Mouse (Mus musculus) neural tube, embryonic 11.5 days (tissue): Measurements from ENCODE around the gene Kank2. TPM values are rescaled to one million over a fixed set of nuclear protein-coding genes. Genes with fewer than 3 reads are reported as not detected.
A peak's percentile ranks its signal among the peaks of the same experiment; 100 is the strongest.

Experiments
- ATAC-seq: fragments of 200-750 bp; cut with Nextera tagmentation; 2 replicates; pipeline ENCODE4 v1.8.0; 2017; ENCODE audit warnings: moderate number of reproducible peaks, mild to moderate bottlenecking, moderate TSS enrichment, moderate library complexity; ENCODE audit not compliant: insufficient read depth, low FRiP score, low TSS enrichment
- DNase-seq: peaks from one replicate; pipeline ENCODE4 v3.0.0-alpha.2; 2015; ENCODE audit warnings: low spot score
- H3K27ac ChIP-seq: fragments of 300-500 bp; sonication (generic); 2 replicates; pipeline ENCODE4 v1.5.1; 2014; ENCODE audit warnings: low read depth, mild to moderate bottlenecking, low read length
- H3K27me3 ChIP-seq: fragments of 300-500 bp; sonication (generic); 2 replicates; pipeline ENCODE4 v1.6.1; 2014; ENCODE audit warnings: mild to moderate bottlenecking, low read length, mixed read lengths; ENCODE audit not compliant: control insufficient read depth, insufficient read depth
- H3K36me3 ChIP-seq: fragments of 300-500 bp; sonication (generic); 2 replicates; pipeline ENCODE4 v1.6.1; 2014; ENCODE audit warnings: mild to moderate bottlenecking, low read length, moderate library complexity, mixed read lengths; ENCODE audit not compliant: control insufficient read depth, insufficient read depth
- H3K4me1 ChIP-seq: fragments of 300-500 bp; sonication (generic); 2 replicates; pipeline ENCODE4 v1.6.1; 2014; ENCODE audit warnings: low read length, mixed read lengths; ENCODE audit not compliant: control insufficient read depth, insufficient read depth
- H3K4me2 ChIP-seq: fragments of 300-500 bp; sonication (generic); 2 replicates; pipeline ENCODE4 v1.6.1; 2014; ENCODE audit warnings: low read depth, mild to moderate bottlenecking, moderate library complexity
- H3K4me3 ChIP-seq: fragments of 300-500 bp; sonication (generic); 2 replicates; pipeline ENCODE4 v1.5.1; 2014; ENCODE audit warnings: low read depth, low read length
- H3K9ac ChIP-seq: fragments of 300-500 bp; sonication (generic); 2 replicates; pipeline ENCODE4 v1.6.1; 2014; ENCODE audit warnings: mild to moderate bottlenecking, low read length
- H3K9me3 ChIP-seq: fragments of 300-500 bp; sonication (generic); 2 replicates; pipeline ENCODE4 v1.6.1; 2016; ENCODE audit warnings: low read length; ENCODE audit not compliant: control insufficient read depth
- WGBS: fragments of 180-500 bp; shearing (Covaris S2); extraction: QIAGEN DNeasy Blood & Tissue Kit; methylation state at CpG from one replicate; pipeline ENCODE4 v1.1.7; 2014; 5-methylcytosine and 5-hydroxymethylcytosine counted together
- polyA plus RNA-seq: library from polyadenylated mRNA; unstranded; fragments of >200 nt; fragmentation: Nextera tagmentation; extraction: Ambion mirVana; gene quantifications from 2 replicates; pipeline ENCODE4 v1.2.1, GENCODE M21; 2014

Gene Kank2
- polyA plus RNA-seq, 1 experiment from 2014 or later: 3.7 TPM

DNA sequence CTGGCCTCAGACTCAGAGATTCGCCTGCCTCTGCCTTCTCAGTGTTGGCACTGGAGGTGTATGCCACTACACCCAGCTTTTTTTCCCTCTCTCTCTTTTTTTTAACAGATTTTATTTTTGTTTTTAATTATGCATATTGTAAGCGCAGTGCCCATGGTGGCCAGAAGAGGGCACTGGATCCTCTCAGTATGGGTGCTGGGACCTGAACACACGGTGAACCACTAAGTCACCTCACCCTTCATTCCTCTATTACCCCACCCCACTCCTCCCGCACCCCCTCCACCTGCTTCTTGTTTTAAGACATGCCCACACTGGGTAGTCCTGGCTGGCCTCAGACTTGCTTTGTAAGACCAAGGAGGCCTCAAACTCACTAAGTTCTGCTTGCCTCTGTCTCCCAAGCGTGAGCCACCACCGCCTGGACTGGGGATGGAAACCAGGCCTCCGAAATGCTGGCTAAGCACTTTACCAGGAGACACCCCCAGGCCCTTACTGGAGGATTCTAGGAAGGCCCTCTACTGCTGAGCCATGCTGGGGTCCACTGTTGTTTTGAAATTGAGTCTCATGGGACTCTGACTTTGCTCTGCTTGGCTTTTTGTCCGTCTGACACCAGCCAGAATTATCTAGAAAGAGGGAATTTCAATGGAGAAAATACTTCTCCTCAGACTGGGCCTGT is 41.7 kb upstream of the Kank2 start:
- no peaks in the 10 kb centered on the region; the same call in 1 of the 2 replicates for H3K36me3 ChIP-seq
- ATAC-seq (no peak), DNase-seq (peak; percentile 44)
- WGBS: 57% methylated on average over 8 of the region's 8 CpGs
- H3K27me3 ChIP-seq: no peaks in the 10 kb centered on the region
- H3K4me3 ChIP-seq: no peak overlapping the region
- H3K4me1 ChIP-seq: no peaks in the 10 kb centered on the region
- no peaks in the 10 kb centered on the region for H3K9me3 ChIP-seq
- H3K27ac ChIP-seq: no peak overlapping the region
- no peak overlapping the region for H3K4me2 ChIP-seq
- H3K9ac ChIP-seq: no peak overlapping the region

DNA sequence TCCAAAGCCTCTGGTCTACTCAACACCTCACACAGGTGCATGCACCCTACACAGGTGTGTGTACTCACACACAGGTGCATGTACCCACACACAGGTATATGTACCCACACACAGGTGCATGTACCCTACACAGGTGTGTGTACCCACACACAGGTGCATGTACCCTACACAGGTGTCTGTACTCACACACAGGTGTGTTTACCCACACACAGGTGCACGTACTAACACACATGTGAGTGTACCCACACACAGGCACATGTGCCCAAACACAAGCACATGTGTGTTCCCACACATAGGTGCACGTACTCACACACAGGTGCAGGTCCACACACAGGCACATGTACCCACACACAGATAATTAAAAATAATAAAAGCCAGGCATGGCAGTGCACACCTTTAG is 39.1 kb upstream of the Kank2 start:
- no peak for DNase-seq
- no peak overlapping the region for H3K4me3 ChIP-seq
- H3K9me3 ChIP-seq: no peaks in the 10 kb centered on the region
- H3K4me2 ChIP-seq: no peak overlapping the region
- no peak for ATAC-seq
- no peak overlapping the region for H3K27ac ChIP-seq
- H3K27me3 ChIP-seq: no peaks in the 10 kb centered on the region
- no peaks in the 10 kb centered on the region for H3K4me1 ChIP-seq
- 94% methylated on average over 2 of the region's 2 CpGs for whole genome bisulfite sequencing
- H3K9ac ChIP-seq: no peak overlapping the region
- no peaks in the 10 kb centered on the region; the same call in 1 of the 2 replicates for H3K36me3 ChIP-seq

DNA sequence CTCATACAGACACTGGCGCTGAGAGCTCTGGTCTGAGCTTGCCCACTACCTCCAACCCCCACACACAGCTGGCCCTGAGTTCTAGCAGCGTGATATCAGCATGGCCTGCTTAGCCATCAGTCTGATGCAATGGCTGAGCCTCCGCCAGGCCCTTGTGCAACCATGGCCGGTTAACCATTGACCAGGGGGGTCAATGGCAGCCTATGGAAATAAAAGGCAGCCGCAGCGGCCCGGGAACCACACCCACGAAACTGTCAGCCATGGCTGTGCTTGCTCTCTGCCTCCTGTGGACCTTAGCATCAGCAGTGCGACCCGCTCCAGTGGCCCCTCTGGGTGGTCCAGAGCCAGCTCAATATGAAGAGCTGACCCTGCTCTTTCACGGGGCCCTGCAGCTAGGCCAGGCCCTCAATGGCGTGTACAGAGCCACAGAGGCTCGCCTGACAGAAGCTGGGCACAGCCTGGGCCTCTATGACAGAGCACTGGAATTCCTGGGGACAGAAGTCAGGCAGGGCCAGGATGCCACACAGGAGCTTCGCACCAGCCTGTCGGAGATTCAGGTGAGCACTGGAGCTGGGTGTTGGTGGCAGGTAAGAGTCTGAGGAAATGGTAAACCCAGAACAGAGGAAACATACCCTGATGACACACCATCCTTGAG is 36.8 kb upstream of the Kank2 start, which contains the start of gene Angptl8:
Gene Angptl8, plus strand, starts transcription at position 253 of the 655 bp plus-strand sequence.
- no peak within 1 kb of the TSS for H3K9ac ChIP-seq
- no peak for DNase-seq

DNA sequence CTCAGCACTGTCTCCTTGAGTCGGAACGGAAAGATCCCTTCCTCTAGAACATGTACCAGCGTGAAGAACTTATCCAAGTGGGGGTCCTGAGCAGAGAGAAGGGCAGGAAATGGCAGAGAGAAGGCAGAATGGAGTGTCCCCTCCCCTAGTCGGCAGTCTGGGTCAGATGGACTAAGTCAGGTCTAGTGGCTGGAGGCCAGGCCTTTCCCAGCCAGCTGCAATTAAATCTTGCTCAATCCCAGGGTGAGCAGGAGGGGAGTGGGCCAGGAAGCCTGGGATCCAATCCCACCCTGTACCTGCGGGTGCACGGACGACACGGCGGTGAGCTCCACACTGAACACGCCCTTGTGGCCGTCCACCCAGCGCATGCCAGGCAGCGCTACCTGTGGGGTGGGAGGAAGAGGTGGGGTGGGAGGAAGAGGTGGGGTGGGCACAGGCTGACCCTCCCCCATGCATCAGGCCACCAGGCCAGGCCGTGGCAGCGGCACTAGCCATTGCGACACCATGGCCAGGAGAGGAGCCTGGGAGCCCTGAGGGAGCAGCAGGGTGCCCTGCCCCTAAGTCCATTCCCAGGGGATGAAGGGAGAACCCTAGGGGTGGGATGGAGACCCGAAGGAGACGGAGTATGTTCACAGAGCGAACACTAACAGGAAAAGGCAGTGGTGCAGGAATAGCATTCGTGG is 33.2 kb upstream of the Kank2 start:
- H3K27ac ChIP-seq: no peak overlapping the region
- DNase-seq (no peak), ATAC-seq (no peak)
- H3K4me1 ChIP-seq: no peaks in the 10 kb centered on the region
- H3K27me3 ChIP-seq: no peaks in the 10 kb centered on the region
- WGBS: 88% methylated on average over 19 of the region's 20 CpGs
- peaks cover 2% of the 10 kb centered on the region for H3K36me3 ChIP-seq
- no peaks in the 10 kb centered on the region for H3K9me3 ChIP-seq
- no peak overlapping the region for H3K9ac ChIP-seq
- no peak overlapping the region for H3K4me3 ChIP-seq
- no peak overlapping the region for H3K4me2 ChIP-seq

More for the DNA sequence above, 36.8 kb upstream of the Kank2 start, which contains the start of gene Angptl8:
- Histone ChIP-seq H3K4me1 (no peaks in the 10 kb centered on the region), H3K27ac (no peak within 1 kb of the TSS), H3K36me3 (no peaks in the 10 kb centered on the region; the same call in 1 of the 2 replicates), H3K9me3 (no peaks in the 10 kb centered on the region), H3K27me3 (no peaks in the 10 kb centered on the region), H3K4me3 (no peak within 1 kb of the TSS), H3K4me2 (no peak within 1 kb of the TSS)
- 59% methylated on average over 15 of the region's 15 CpGs for WGBS
- no peak for ATAC-seq

DNA sequence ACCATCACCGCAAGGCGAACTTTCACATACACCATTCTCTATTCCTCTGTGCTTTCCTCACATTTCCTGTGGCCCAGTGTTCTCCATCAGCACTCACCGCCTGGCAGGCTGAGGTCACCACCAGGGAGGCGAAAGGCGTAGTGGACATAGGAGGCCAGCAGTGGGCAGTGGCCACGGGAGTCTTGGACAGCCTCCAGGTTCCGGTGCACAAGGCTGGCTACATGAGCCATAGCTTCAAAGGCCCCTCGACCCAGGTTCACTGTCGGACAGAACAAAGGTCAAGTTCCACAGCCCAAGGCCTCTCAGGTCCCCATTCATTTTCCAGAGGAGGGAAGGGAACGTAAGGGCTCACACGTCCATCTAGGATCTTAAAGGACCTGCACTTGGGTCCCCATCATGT is 32.4 kb upstream of the Kank2 start:
- no peak overlapping the region for H3K4me3 ChIP-seq
- H3K27ac ChIP-seq: no peak overlapping the region
- H3K4me2 ChIP-seq: no peak overlapping the region
- H3K9me3 ChIP-seq: no peaks in the 10 kb centered on the region
- DNase-seq: no peak
- ATAC-seq: no peak
- H3K9ac ChIP-seq: no peak overlapping the region
- peaks cover 2% of the 10 kb centered on the region for H3K36me3 ChIP-seq
- H3K27me3 ChIP-seq: no peaks in the 10 kb centered on the region
- 88% methylated on average over 11 of the region's 11 CpGs for WGBS
- H3K4me1 ChIP-seq: no peaks in the 10 kb centered on the region

DNA sequence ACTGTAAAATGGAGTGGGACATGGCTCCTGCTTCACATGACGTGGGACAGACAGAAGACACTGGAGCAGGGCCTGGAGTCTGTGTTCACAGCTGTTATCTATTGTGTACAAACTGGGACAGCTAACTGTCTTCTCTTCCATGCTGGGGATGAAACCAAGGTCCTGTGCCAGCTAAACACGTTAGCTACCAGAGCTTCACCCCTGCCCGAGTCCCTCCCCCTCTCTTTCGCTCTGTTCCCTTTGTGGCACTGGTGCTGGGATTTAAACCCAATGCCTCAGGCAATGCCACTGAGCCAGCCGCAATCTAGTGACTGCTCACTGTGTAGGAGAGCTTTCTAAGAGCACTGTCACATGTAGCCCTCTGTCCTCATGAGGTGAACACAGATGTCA is 31.9 kb upstream of the Kank2 start:
- DNase-seq: no peak
- Histone ChIP-seq H3K9ac (no peak overlapping the region), H3K4me1 (no peaks in the 10 kb centered on the region), H3K9me3 (no peaks in the 10 kb centered on the region), H3K36me3 (peaks cover 2% of the 10 kb centered on the region), H3K27me3 (no peaks in the 10 kb centered on the region), H3K4me2 (no peak overlapping the region), H3K4me3 (no peak overlapping the region), H3K27ac (no peak overlapping the region)
- 84% methylated on average over 5 of the region's 5 CpGs for WGBS
- ATAC-seq: no peak

DNA sequence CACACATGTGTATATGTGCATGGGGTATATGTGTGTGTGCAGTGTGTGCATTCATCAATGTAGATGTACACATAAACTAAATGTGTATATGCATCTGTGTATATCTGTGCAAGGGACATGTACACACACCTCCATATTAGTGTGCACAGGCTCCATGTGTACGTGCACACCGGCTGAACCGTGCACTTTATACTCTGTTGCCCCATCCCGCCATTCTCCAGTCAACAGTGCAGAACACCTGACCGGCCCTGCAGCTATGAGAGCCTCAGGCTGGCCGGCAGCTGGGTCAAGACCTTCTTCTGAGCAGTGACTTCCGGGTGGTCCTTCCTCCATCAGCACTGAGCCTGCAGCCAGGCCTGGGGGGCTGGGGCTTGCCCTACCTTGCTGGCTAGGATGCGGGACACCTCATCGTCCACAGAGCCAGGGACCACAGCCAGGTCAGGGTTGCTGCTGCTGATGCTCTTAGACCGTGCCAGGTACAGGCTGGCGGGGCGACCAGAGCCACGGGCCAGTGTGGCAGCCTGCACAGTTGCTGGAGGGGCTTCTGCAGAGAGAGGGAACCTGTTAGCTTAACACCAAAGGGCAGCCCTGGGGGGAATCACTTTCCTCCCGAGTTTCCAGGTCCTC is 31.4 kb upstream of the Kank2 start:
- WGBS: 92% methylated on average over 14 of the region's 14 CpGs
- Histone ChIP-seq H3K9ac (no peak overlapping the region), H3K9me3 (no peaks in the 10 kb centered on the region), H3K36me3 (peaks cover 2% of the 10 kb centered on the region), H3K27ac (no peak overlapping the region), H3K4me3 (no peak overlapping the region), H3K27me3 (no peaks in the 10 kb centered on the region), H3K4me2 (no peak overlapping the region), H3K4me1 (no peaks in the 10 kb centered on the region)
- ATAC-seq: no peak
- no peak for DNase-seq

DNA sequence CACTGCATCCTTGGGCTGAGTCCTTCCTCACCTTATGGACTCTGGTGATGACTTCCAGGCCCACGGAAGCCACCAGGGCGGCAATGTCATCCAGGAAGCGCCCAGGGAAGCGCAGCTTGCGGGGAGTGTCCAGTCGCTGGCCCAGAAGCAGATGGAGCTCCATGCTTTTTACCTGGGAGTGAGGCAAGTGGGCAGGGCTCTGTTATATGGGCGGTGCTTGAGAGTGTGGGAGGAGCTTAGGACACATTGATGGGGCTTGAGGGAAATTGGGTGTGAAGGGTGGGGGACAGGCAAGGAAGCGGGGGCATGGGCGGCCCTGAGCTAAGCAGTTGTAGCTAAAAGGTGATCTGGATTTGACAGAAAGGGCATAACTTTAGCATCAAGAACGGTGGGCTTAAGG is 25.8 kb upstream of the Kank2 start:
- DNase-seq: no peak
- Histone ChIP-seq H3K36me3 (no peaks in the 10 kb centered on the region), H3K4me3 (no peak overlapping the region), H3K27me3 (no peaks in the 10 kb centered on the region), H3K9me3 (no peaks in the 10 kb centered on the region), H3K9ac (no peak overlapping the region), H3K4me1 (no peaks in the 10 kb centered on the region), H3K4me2 (no peak overlapping the region), H3K27ac (no peak overlapping the region)
- no peak for ATAC-seq
- 66% methylated on average over 10 of the region's 10 CpGs for WGBS
